Mouse (Mus musculus) right cerebral cortex, postnatal 10 days (tissue): ENCODE measurements at regions not wholly inside any gene's neighbourhood (a gene's known extent, or its start where the extent isn't known, plus 50 kb on each side); places are given as distances from the start of the nearest gene placed in this dataset.
A peak's percentile ranks its signal among the peaks of the same experiment; 100 is the strongest.

ENCODE experiments used
- DNase-seq, 2 experiments: peaks; one replicate each; pipeline ENCODE4 v3.0.0; 2021; ENCODE audit warnings: low spot score in 2 of 2

GRCm38 (mm10) chr1:114287349-114287748 lies 1397.2 kb upstream of the Cntnap5a start:
- no peak for DNase-seq

- peak; percentile 15 to 19 for DNase-seq
Measured at GRCm38 (mm10) chr1:114330541-114330940, 1354.0 kb upstream of the Cntnap5a start.

- no peak for DNase-seq
Measured at GRCm38 (mm10) chr1:114358215-114358995, 1326.2 kb upstream of the Cntnap5a start.

GRCm38 (mm10) chr1:114392034-114392433 lies 1292.5 kb upstream of the Cntnap5a start:
- DNase-seq: no peak
